Mouse (Mus musculus) forebrain, embryonic 11.5 days (tissue): Measurements from ENCODE around the gene Asb18. TPM values are rescaled to one million over a fixed set of nuclear protein-coding genes. Genes with fewer than 3 reads are reported as not detected.

Experiments
- ATAC-seq: fragments of 200-750 bp; cut with Nextera tagmentation; replicated peaks from 2 replicates; pipeline ENCODE4 v1.8.0; 2017; ENCODE audit warnings: moderate TSS enrichment; ENCODE audit not compliant: low FRiP score
- DNase-seq: peaks from one replicate; pipeline ENCODE4 v3.0.0-alpha.2; 2017; ENCODE audit warnings: low spot score
- H3K27ac ChIP-seq: fragments of 300-500 bp; sonication (generic); 2 replicates; pipeline ENCODE4 v1.5.1; 2014; ENCODE audit warnings: low read depth, low read length
- H3K27me3 ChIP-seq: fragments of 300-500 bp; sonication (generic); 2 replicates; pipeline ENCODE4 v1.6.1; 2014; ENCODE audit warnings: mild to moderate bottlenecking, low read length, mixed read lengths; ENCODE audit not compliant: control insufficient read depth, insufficient read depth
- H3K36me3 ChIP-seq: fragments of 300-500 bp; sonication (generic); 2 replicates; pipeline ENCODE4 v1.6.1; 2014; ENCODE audit warnings: mild to moderate bottlenecking, low read length, moderate library complexity, mixed read lengths; ENCODE audit not compliant: control insufficient read depth, insufficient read depth
- H3K4me1 ChIP-seq: fragments of 300-500 bp; sonication (generic); replicated peaks from 2 replicates; pipeline ENCODE4 v1.6.1; 2014; ENCODE audit warnings: low read length, mixed read lengths; ENCODE audit not compliant: control insufficient read depth, insufficient read depth
- H3K4me2 ChIP-seq: fragments of 300-500 bp; sonication (generic); 2 replicates; pipeline ENCODE4 v1.6.1; 2014; ENCODE audit warnings: low read depth, mild to moderate bottlenecking, low read length, moderate library complexity, mixed read lengths; ENCODE audit not compliant: severe bottlenecking
- H3K4me3 ChIP-seq: fragments of 300-500 bp; sonication (generic); 2 replicates; pipeline ENCODE4 v1.5.1; 2014; ENCODE audit warnings: low read depth, low read length
- H3K9ac ChIP-seq: fragments of 300-500 bp; sonication (generic); 2 replicates; pipeline ENCODE4 v1.6.1; 2014; ENCODE audit warnings: low read length
- H3K9me3 ChIP-seq: fragments of 300-500 bp; sonication (generic); 2 replicates; pipeline ENCODE4 v1.6.1; 2016; ENCODE audit warnings: low read length, mixed read lengths; ENCODE audit not compliant: control insufficient read depth
- WGBS: fragments of 180-500 bp; shearing (Covaris S2); extraction: QIAGEN DNeasy Blood & Tissue Kit; methylation state at CpG from one replicate; pipeline ENCODE4 v1.1.7; 2014; 5-methylcytosine and 5-hydroxymethylcytosine counted together
- polyA plus RNA-seq: library from polyadenylated mRNA; unstranded; fragments of >200 nt; fragmentation: Nextera tagmentation; extraction: Ambion mirVana; gene quantifications from 2 replicates; pipeline ENCODE4 v1.2.1, GENCODE M21; 2014

The Asb18 gene
- polyA plus RNA-seq, 1 experiment from 2014 or later: not detected

DNA sequence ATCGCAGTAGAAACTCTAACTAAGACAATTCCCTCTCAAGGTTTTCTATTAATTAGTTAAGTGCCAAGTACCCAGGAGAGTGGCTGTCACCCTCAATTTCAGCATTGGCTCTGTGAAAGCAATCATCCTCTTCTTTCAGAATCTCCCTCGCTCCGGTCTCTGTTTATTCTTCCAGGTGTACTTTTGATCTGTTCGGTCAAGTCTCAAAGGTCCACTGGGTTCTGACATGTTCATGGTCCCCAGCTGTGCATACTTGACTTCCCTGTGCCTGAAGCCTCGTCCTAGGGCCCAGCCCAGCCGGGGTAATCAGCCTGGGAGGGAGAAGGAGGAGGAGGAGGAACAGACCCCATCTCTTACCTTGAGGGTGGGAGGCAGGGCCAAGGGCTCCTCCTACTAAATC lies 95.3 kb downstream of the Asb18 start:
- Histone ChIP-seq H3K36me3 (no peaks in the 10 kb centered on the region), H3K4me3 (no peak overlapping the region), H3K4me1 (peaks cover 8% of the 10 kb centered on the region), H3K27ac (no peak overlapping the region), H3K4me2 (no peak overlapping the region), H3K9ac (no peak overlapping the region), H3K9me3 (no peaks in the 10 kb centered on the region), H3K27me3 (peaks cover 78% of the 10 kb centered on the region)
- no peak for ATAC-seq
- no peak for DNase-seq
- WGBS: 91% methylated on average over 6 of the region's 6 CpGs

- WGBS: 11% methylated on average over 18 of the region's 18 CpGs
- no peak for DNase-seq
These were observed 96.4 kb downstream of the Asb18 start for GRCm38 (mm10) chr1:89918111-89918510.

GRCm38 (mm10) chr1:89913611-89914010 lies 100.9 kb downstream of the Asb18 start:
- ATAC-seq: no peak
- no peak overlapping the region for H3K9ac ChIP-seq
- WGBS: 66% methylated on average over 4 of the region's 4 CpGs

More at GRCm38 (mm10) chr1:89918111-89918510, 96.4 kb downstream of the Asb18 start:
- Histone ChIP-seq H3K4me3 (no peak overlapping the region), H3K27ac (no peak overlapping the region), H3K4me2 (no peak overlapping the region), H3K27me3 (peaks cover 69% of the 10 kb centered on the region), H3K9me3 (no peaks in the 10 kb centered on the region), H3K4me1 (peaks cover 6% of the 10 kb centered on the region), H3K9ac (no peak overlapping the region), H3K36me3 (no peaks in the 10 kb centered on the region)
- ATAC-seq: no peak

GRCm38 (mm10) chr1:89912392-89912791 lies 102.1 kb downstream of the Asb18 start:
- no peak overlapping the region for H3K27ac ChIP-seq
- no peak overlapping the region for H3K9ac ChIP-seq
- no peaks in the 10 kb centered on the region for H3K36me3 ChIP-seq
- H3K4me2 ChIP-seq: no peak overlapping the region
- H3K4me1 ChIP-seq: no peaks in the 10 kb centered on the region
- H3K27me3 ChIP-seq: peaks cover 12% of the 10 kb centered on the region
- no peak overlapping the region for H3K4me3 ChIP-seq
- WGBS: 54% methylated on average over 5 of the region's 5 CpGs
- ATAC-seq: no peak
- DNase-seq: no peak
- H3K9me3 ChIP-seq: no peaks in the 10 kb centered on the region

More at GRCm38 (mm10) chr1:89913611-89914010, 100.9 kb downstream of the Asb18 start:
- H3K36me3 ChIP-seq: no peaks in the 10 kb centered on the region
- H3K4me3 ChIP-seq: no peak overlapping the region
- no peak overlapping the region for H3K27ac ChIP-seq
- H3K4me1 ChIP-seq: no peaks in the 10 kb centered on the region
- H3K9me3 ChIP-seq: no peaks in the 10 kb centered on the region
- no peak overlapping the region for H3K4me2 ChIP-seq
- peaks cover 24% of the 10 kb centered on the region for H3K27me3 ChIP-seq
- DNase-seq: no peak

DNA sequence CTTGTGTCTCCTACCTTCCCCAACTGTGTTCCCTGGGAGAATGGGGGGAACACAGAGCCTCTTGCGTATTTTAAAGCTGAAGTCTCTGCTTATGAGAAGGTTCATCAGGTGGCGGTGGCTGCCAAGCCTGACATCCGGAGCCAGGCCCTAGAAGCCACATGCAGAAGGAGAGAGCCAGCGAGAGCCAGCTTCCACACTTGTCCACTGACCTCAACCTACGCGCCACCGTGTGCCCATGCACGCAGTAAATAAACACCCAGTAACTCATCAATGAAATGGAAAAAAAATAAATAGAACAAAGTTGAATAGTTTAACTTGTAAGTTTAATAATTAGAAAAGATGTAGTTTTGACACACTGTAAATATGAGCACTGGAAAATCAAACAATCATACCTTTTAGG lies 104.7 kb downstream of the Asb18 start:
- WGBS: 88% methylated on average over 8 of the region's 8 CpGs

GRCm38 (mm10) chr1:89902641-89903040 lies 111.8 kb downstream of the Asb18 start:
- Histone ChIP-seq H3K4me3 (no peak overlapping the region), H3K36me3 (no peaks in the 10 kb centered on the region), H3K4me2 (no peak overlapping the region), H3K9ac (no peak overlapping the region), H3K27me3 (no peaks in the 10 kb centered on the region), H3K9me3 (peaks cover 4% of the 10 kb centered on the region; the same call in 1 of the 2 replicates), H3K4me1 (no peaks in the 10 kb centered on the region), H3K27ac (no peak overlapping the region)
- ATAC-seq: no peak
- 89% methylated on average over 1 of the region's 1 CpGs for WGBS
- DNase-seq: no peak

More for the DNA sequence above, 104.7 kb downstream of the Asb18 start:
- H3K36me3 ChIP-seq: no peaks in the 10 kb centered on the region
- no peaks in the 10 kb centered on the region for H3K4me1 ChIP-seq
- H3K4me3 ChIP-seq: no peak overlapping the region
- no peak overlapping the region for H3K4me2 ChIP-seq
- no peak for ATAC-seq
- no peak overlapping the region for H3K9ac ChIP-seq
- H3K27me3 ChIP-seq: peaks cover 2% of the 10 kb centered on the region
- DNase-seq: no peak
- peaks cover 4% of the 10 kb centered on the region; the same call in 1 of the 2 replicates for H3K9me3 ChIP-seq
- H3K27ac ChIP-seq: no peak overlapping the region

DNA sequence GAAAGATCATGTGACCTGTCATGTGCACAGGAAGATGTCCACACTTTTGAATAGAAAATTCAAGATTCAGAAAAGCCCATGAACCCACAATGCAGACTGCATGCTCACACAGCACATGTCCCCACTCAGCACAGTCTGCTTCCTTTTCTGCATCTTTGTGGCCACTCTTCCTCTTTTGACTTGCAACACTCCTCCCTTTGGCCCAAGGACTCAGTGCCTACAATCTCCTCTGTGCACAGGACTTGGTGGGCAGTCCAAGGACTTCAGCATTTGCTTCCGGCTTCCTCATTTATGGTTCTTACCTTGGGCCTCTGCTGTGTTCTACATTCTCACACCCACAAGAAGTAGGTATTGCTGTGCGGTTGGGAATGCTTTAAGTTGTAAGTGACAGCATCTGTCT lies 112.2 kb downstream of the Asb18 start:
- Histone ChIP-seq H3K27me3 (no peaks in the 10 kb centered on the region), H3K4me1 (no peaks in the 10 kb centered on the region), H3K36me3 (no peaks in the 10 kb centered on the region), H3K4me2 (no peak overlapping the region), H3K4me3 (no peak overlapping the region), H3K9me3 (peaks cover 4% of the 10 kb centered on the region; the same call in 1 of the 2 replicates), H3K27ac (no peak overlapping the region), H3K9ac (no peak overlapping the region)
- no peak for ATAC-seq
- 92% methylated on average over 2 of the region's 2 CpGs for WGBS
- DNase-seq: no peak

DNA sequence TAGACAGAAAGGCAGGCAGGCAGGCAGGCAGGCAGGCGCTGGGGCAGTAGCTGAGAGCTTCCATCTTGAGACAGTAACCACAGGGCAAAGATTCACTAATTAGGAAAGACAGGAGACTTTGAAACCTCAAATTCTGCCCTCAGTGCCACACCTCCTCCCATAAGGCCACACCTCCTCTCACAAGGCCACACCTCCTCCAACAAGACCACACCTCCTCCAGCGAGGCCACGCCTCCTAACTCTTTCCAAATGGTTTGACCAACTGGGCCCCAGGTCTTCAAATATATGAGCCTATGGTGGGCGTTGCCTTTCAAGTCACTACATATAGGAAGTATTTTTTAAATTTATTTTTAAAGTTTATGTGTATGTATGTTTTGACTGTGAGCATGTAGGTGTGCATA lies 113.1 kb downstream of the Asb18 start:
- WGBS: 75% methylated on average over 4 of the region's 4 CpGs
- DNase-seq: no peak

More for the DNA sequence above, 113.1 kb downstream of the Asb18 start:
- Histone ChIP-seq H3K36me3 (no peaks in the 10 kb centered on the region), H3K4me3 (no peak overlapping the region), H3K9me3 (no peaks in the 10 kb centered on the region; the same call in 1 of the 2 replicates), H3K27me3 (no peaks in the 10 kb centered on the region), H3K27ac (no peak overlapping the region), H3K9ac (no peak overlapping the region), H3K4me1 (no peaks in the 10 kb centered on the region), H3K4me2 (no peak overlapping the region)
- no peak for ATAC-seq
